Mouse (Mus musculus) bone marrow macrophage, adult 2 months (primary cell): ENCODE results near the gene Gm28710.

Experiments used
- CTCF ChIP-seq: IDR thresholded peaks from 2 replicates; pipeline ENCODE4 v1.5.1; 2012; ENCODE audit warnings: low read depth, mild to moderate bottlenecking, low read length, moderate library complexity
- POLR2A ChIP-seq: IDR thresholded peaks from 2 replicates; pipeline ENCODE4 v1.6.1; 2012; ENCODE audit warnings: mild to moderate bottlenecking, low read depth, low read length, borderline replicate concordance

- TF ChIP-seq POLR2A (no peak), CTCF (no peak)
These were observed at the start of gene Gm28710 for GRCm38 (mm10) chr5:16791243-16791860.
